Mouse (Mus musculus): ENCODE results near the gene Irf8. TPM values are rescaled to one million over a fixed set of nuclear protein-coding genes. Genes with fewer than 3 reads are reported as not detected.
"Not testable (repeated sequence)": the region's sequence is repeated elsewhere in the genome, so short reads cannot be mapped to it uniquely, and the experiment has no call there.

The Irf8 gene
- polyA plus RNA-seq, 1 experiment, result not detected

DNA sequence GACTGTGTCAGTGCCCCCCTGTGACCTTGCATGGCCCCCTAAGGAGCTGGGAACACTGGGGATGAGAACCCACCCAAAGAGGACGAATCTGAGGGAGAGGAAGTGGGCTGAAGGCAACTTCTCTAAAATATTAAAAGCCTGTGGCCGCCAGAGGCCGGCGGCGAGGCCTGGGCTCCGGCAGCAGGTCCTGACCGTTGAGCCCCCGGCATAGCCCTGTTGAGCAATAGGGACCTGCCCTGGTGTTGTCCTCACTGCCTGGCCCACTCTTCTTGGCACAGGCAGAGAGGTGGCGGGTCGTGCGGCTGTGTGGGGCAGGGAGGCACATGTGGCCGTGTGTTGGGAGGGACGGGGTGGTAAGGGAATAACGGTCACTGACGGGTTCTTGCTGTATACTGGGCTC, 56.6 kb downstream of the Irf8 start:
- Histone ChIP-seq H3K4me3 (ENCODE audit: insufficient read depth, low read depth, low read length) (no peak overlapping the region), H3K4me1 (ENCODE audit: control insufficient read depth, insufficient read depth, low read length) (0 out of 2 replicates have a peak, but pooled peaks cover 2% of the 10 kb centered on the region), H3K27ac (ENCODE audit: insufficient read depth, low read depth, low read length) (no peak overlapping the region)
- no peak for TF ChIP-seq POLR2A (IDR thresholded peaks at IDR 0.05; ENCODE audit: insufficient read depth, low read depth, low read length)
- TF ChIP-seq CTCF (IDR thresholded peaks at IDR 0.05; ENCODE audit: insufficient read depth, low read depth, low read length), result no peak
- 84% methylated on average over 15 of the region's 15 CpGs for WGBS

- no peak overlapping the region for H3K27ac ChIP-seq (ENCODE audit: insufficient read depth, low read depth, low read length)
- H3K4me1 ChIP-seq (ENCODE audit: control insufficient read depth, insufficient read depth, low read length), result peaks cover 2% of the 10 kb centered on the region; the same call in 1 of the 2 replicates
- WGBS, result 54% methylated on average over 9 of the region's 9 CpGs
- TF ChIP-seq CTCF (IDR thresholded peaks at IDR 0.05; ENCODE audit: insufficient read depth, low read depth, low read length), result peak; percentile 86
- TF ChIP-seq POLR2A (IDR thresholded peaks at IDR 0.05; ENCODE audit: insufficient read depth, low read depth, low read length), result no peak
- no peak overlapping the region for H3K4me3 ChIP-seq (ENCODE audit: insufficient read depth, low read depth, low read length)
Observed at GRCm38 (mm10) chr8:120795944-120796635, 59.9 kb downstream of the Irf8 start.

DNA sequence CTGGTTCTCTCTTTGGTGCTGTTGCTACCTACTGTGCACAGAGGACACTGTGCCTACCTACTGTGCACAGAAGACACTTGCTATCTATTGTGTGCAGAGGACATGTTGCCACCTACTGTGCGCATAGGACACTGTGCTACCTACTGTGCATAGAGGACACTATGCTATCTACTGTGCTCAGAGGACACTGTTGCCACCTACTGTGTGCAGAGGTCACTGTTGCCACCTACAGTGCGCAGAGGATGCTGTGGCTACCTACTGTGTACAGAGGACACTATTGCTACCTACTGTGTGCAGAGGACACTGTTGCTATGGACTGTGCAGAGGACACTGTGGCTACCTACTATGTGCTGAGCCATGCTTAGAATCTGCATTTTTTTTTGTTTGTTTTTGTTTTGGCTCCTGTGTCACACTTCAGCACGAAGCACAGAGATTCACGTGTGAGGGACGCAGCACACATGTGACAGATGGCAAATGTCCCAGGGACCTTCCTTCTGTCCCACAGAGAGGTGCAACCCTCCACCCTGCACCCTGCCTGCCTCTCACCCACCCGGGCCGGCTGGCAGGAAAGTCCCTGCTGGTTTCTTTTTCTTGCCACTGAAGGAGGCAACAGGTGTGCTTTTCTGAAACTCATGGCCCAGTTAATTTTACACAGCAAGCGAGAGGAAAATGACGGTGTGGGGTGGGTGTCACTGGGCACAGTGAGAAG, 61.0 kb downstream of the Irf8 start:
- no peak overlapping the region for H3K4me3 ChIP-seq (ENCODE audit: insufficient read depth, low read depth, low read length)
- 79% methylated on average over 9 of the region's 9 CpGs for WGBS
- peaks cover 2% of the 10 kb centered on the region; the same call in 1 of the 2 replicates for H3K4me1 ChIP-seq (ENCODE audit: control insufficient read depth, insufficient read depth, low read length)
- no peak for TF ChIP-seq CTCF (IDR thresholded peaks at IDR 0.05; ENCODE audit: insufficient read depth, low read depth, low read length)
- no peak overlapping the region for H3K27ac ChIP-seq (ENCODE audit: insufficient read depth, low read depth, low read length)

GRCm38 (mm10) chr8:120800308-120800865, 64.2 kb downstream of the Irf8 start:
- H3K27ac ChIP-seq (ENCODE audit: insufficient read depth, low read depth, low read length), result no peak overlapping the region
- 7% methylated on average over 17 of the region's 17 CpGs for WGBS
- H3K4me1 ChIP-seq (ENCODE audit: control insufficient read depth, insufficient read depth, low read length), result peaks cover 2% of the 10 kb centered on the region; the same call in 1 of the 2 replicates
- no peak overlapping the region for H3K4me3 ChIP-seq (ENCODE audit: insufficient read depth, low read depth, low read length)
- TF ChIP-seq POLR2A (IDR thresholded peaks at IDR 0.05; ENCODE audit: insufficient read depth, low read depth, low read length) (no peak), CTCF (IDR thresholded peaks at IDR 0.05; ENCODE audit: insufficient read depth, low read depth, low read length) (peak; percentile 87)

DNA sequence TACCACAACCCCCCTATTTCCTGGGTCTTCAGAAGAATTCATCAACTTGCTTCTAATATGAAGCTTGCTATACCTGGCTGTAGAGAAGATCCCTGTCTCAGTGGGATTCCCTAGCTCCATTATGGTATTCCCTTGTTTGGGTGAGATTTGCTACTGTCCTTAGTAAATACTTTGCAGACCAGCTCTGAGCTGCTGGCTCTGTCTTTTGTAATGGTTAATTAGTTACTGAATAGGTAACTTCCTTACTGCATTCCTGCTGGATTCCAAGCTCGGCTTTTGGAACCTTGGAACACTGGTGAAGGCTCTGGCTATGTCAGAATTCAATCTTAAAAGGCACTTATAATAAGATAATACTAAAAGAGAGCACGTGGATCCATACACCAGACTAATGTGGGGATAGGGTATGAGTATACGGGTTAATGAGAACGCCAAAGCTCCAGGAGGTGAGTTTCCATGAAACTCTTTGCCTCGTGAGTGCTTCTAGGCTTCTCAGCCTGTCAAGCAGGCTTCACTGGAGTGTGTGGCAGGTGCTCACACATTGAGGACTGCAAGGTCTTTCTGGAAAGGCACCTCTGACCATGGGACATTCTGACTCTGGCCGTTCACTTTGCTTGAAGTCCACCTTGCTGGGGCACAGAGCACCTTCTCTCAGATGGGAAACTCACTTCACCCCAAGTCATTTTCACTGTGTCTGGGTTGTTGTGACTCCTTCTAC, 67.7 kb downstream of the Irf8 start:
- not testable (repeated sequence) for H3K4me1 ChIP-seq (ENCODE audit: control insufficient read depth, insufficient read depth, low read length); H3K4me3 ChIP-seq (ENCODE audit: insufficient read depth, low read depth, low read length); H3K27ac ChIP-seq (ENCODE audit: insufficient read depth, low read depth, low read length)
- WGBS, result 60% methylated on average over 6 of the region's 6 CpGs

DNA sequence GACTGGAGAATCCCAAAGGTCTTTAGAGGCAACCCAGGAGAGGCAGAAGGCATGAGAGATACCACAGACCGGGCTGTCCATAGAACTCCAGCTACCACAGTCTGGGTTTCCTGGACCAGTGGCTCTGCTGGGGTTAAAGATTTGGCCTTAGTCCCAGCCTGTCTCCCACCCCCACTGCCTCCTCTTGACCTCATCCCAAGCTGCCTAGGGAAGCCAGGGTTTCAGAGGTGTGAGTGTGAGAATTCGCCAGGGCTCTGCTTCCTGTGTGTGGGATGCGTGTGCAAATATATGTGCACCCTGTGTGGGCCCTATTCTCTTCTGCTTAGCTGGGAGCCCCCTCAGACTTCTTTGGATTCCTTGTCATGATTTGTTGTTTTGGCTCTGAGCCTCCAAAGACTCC, 68.6 kb downstream of the Irf8 start:
- H3K4me1 ChIP-seq (ENCODE audit: control insufficient read depth, insufficient read depth, low read length), result peaks cover 2% of the 10 kb centered on the region; the same call in 1 of the 2 replicates
- WGBS, result 69% methylated on average over 3 of the region's 3 CpGs
- H3K4me3 ChIP-seq (ENCODE audit: insufficient read depth, low read depth, low read length), result no peak overlapping the region
- H3K27ac ChIP-seq (ENCODE audit: insufficient read depth, low read depth, low read length), result no peak overlapping the region
- TF ChIP-seq POLR2A (IDR thresholded peaks at IDR 0.05; ENCODE audit: insufficient read depth, low read depth, low read length), result no peak
- TF ChIP-seq CTCF (IDR thresholded peaks at IDR 0.05; ENCODE audit: insufficient read depth, low read depth, low read length), result no peak

Other genes starting within 250 kb of the Irf8 start
- gene Gins2, start 147.1 kb upstream of the Irf8 start, polyA plus RNA-seq (2012; ENCODE audit: insufficient read depth, insufficient read length, low replicate concordance, missing spikeins), result not detected in 2 replicates
- gene 1190005I06Rik, start 88.7 kb upstream of the Irf8 start, polyA plus RNA-seq (2012; ENCODE audit: insufficient read depth, insufficient read length, low replicate concordance, missing spikeins), result not detected in 2 replicates
- not detected in 2 replicates for gene Gm27021, start 68.3 kb upstream of the Irf8 start, polyA plus RNA-seq (2012; ENCODE audit: insufficient read depth, insufficient read length, low replicate concordance, missing spikeins)
- 424 TPM in 1 of 2 replicates, not detected in the other for gene Cox4i1, start 68.1 kb upstream of the Irf8 start, polyA plus RNA-seq (2012; ENCODE audit: insufficient read depth, insufficient read length, low replicate concordance, missing spikeins)
- 399 TPM in 1 of 2 replicates, not detected in the other for gene Emc8, start 67.8 kb upstream of the Irf8 start, polyA plus RNA-seq (2012; ENCODE audit: insufficient read depth, insufficient read length, low replicate concordance, missing spikeins)

Measured in olfactory bulb, adult 2 months (tissue).